Mouse (Mus musculus): Measurements from ENCODE around the gene Ormdl2.

GRCm38 (mm10) chr10:128843260-128843659 lies 21.8 kb upstream of the Ormdl2 start:
- TF ChIP-seq CTCF (IDR thresholded peaks at IDR 0.05; ENCODE audit: borderline replicate concordance, insufficient read depth, low read length) (no peak), POLR2A (IDR thresholded peaks at IDR 0.05; ENCODE audit: low read depth, low read length) (no peak)
